Mouse (Mus musculus): ENCODE data around the gene Ofcc1.

Ofcc1 gene

DNA sequence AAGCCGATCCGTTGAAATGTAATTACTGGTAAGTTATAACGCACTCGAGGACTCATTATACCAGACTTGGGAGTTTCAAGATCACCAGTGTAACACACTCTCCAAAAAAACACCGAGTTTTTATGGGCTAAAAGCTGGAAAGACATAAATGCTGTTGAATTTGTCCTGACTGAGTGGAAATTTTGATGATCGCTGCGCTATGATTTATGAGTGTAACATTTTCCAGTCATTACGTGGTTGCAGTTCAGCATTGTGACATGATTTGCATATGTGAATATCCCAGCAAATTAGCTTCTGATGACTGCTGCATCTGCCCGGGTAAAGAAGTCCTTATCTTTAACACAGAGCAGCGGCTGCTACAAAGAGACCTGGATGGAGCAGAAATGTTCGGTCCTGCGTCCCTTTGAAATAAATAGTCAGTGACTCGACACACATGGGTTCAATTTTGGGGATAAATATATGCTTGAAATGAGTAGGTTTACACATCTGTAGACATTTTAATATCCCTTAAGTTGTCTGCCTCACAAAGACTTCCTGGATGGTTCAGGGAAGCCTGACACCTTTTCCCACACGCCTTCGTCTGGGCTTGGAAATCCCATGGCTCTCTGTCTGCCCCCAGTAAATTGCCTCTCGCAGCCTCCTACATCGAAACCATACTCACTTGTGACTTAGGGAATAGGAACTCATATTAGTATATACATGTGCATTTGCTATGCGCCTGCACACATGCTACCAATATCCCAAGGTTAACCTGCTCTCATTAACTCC is 381.8 kb downstream of the Ofcc1 start:
- no peak for DNase-seq

DNA sequence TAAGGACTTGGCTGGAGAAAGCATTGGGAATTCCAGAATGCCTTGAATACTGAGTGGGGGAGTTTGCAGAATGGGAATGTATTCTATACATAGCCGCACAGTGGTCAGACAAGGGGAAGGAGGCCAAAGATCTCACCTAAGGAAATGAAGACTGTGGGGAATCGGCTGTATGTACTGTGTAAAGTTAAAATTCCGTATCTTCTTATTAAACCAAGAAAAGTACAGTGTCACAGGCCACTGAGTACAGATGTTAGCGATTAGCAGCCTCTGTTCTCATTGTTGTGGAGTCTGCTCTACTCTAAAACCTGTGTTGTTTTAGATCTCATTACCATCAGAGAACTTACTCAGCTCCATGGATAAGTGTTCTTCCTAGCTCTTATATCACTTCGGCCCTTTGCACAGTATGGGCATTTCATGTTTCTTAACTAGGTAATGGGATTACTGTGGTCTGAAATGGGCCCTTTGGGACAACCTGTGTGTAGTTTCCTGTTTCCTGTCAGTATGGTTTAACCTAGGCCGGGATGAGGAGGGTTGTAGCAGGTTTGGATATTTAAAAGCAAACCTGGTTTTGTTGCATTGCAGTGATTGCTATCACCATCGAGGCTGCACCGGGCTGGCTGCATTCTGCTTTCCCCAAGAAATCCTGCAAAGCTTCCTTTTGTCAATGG is 392.8 kb downstream of the Ofcc1 start:
- no peak for DNase-seq

DNA sequence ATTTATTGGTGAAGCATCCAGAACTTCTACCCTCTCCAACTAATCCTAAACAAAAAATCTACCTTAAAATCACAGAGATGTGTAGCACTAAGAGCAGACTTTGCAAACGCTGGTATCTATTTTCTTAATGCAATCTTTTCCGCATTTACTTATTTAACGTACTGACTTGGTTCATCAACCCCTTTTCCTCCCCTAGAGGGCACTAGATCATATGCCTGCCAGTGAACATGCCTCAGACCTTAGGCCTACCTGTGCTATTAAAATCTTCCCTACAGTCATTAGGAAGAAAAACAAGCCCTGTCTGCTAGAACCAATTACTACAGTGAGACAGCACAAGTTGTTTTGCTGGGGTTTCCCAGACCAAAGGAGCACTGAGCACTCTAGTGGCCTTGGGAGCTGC is 404.0 kb downstream of the Ofcc1 start:
- DNase-seq = no peak

GRCm38 (mm10) chr13:39956017-39956416 is 405.2 kb downstream of the Ofcc1 start:
- no peak for DNase-seq

All from B cell, adult 2 months (primary cell).